Mouse (Mus musculus) fat pad, adult 2 months (tissue): ENCODE measurements around the gene Olfr1049.
"Not testable (repeated sequence)": the region's sequence is repeated elsewhere in the genome, so short reads cannot be mapped to it uniquely, and the experiment has no call there.

Experiments
- DNase-seq: peaks from one replicate; pipeline ENCODE4 v3.0.0-alpha.2; 2011; ENCODE audit warnings: low read depth, low spot score; ENCODE audit errors: extremely low read depth

Olfr1049 gene

DNA sequence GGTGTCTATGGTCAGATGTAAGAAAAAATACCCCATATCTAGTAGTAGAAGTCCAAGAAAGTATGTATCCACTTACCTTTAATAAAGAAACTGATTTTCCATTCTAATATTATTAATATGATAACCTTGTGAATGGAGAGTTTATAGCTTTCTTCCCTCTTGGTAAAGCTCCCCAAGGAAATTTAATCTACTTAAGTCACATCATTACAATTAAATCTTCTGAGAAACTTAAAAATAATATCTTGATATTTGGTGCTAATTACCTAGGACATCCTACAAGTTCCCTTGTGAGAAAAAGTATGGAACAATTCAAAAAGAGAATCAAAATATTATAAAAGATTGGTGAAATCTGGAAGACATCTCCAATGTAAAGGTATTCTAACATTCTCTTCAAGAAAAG lies at the start of gene Olfr1049:
Gene Olfr1049 (minus strand): TSS at position 101 of the 400 bp plus-strand sequence.
- not testable (repeated sequence) for DNase-seq

DNA sequence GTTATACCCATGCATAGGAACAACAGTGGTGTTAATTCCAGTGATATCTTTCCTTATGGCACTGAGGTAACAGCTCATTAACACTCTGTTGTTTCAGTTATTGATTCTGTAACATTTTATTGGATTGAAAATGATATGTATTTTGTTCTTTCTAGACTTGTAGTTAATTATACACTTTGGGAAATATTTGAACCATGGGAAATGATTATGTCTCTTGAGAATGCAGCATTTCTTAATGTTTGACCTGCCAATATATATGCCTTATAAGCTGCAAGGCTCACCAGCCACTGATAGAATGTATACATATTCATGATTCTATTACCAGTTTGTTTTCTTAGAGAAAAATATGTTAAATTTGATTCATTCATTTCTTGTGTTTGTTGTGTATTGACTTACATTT lies 34.0 kb upstream of the Olfr1049 start, which contains the start of gene Olfr1052:
Gene Olfr1052 (plus strand): TSS at position 301 of the 400 bp plus-strand sequence.
- DNase-seq, result no peak

DNA sequence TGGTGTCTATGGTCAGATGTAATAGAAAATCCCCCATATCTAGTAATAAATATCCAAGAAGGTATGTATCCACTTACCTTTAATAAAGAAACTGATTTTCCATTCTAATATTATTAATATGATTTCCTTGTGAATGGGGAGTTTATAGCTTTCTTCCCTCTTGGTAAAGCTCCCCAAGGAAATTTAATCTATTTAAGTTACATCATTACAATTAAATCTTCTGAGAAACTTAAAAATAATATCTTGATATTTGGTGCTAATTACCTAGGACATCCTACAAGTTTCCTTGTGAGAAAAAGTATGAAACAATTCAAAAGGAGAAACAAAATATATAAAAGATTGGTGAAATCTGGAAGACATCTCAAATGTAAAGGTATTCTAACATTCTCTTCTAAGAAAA lies 20.9 kb upstream of the Olfr1049 start, which contains the start of gene Olfr1051:
Gene Olfr1051 (minus strand): TSS at position 101 of the 400 bp plus-strand sequence.
- not testable (repeated sequence) for DNase-seq

DNA sequence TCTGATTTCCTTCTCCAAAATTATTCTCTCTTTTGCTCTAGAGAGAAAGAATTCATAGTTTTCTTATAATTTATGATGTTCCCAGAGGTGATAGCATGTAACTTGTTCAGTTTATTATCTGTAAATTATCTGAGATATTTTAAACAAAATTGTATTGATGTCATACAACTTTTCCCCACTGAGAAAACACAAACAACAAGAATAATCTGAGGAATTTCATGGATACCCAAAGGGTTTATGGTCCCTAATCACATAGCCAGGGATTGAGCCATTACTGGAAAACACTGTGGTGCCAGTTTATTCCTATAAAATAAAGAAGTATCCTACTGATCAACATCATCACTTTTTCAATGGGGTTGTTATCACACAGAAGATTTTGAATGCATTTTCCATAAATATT lies 17.9 kb downstream of the Olfr1049 start, which contains the start of gene Olfr1048:
Gene Olfr1048 (minus strand): TSS at position 101 of the 400 bp plus-strand sequence.
- DNase-seq, result no peak

DNA sequence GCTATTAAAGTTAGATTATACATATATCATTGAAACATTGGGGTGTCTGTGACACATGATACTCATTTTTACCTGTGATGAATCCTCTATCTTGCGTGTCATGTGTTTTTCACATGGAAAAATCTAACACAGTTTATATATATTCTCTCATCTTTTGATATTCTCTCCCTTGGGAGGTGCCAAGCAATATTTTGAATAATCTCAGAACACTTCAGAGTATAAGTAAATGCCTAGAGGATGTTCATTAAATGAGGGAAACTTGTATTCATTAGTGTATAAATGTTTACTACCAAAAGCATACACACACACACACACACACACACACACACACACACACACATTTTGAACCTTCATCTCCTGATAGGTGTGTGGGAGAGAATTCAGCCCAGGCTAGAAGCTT lies 26.8 kb downstream of the Olfr1049 start, which contains the start of gene Olfr1047:
Gene Olfr1047 (minus strand): TSS at position 101 of the 400 bp plus-strand sequence.
- no peak for DNase-seq

DNA sequence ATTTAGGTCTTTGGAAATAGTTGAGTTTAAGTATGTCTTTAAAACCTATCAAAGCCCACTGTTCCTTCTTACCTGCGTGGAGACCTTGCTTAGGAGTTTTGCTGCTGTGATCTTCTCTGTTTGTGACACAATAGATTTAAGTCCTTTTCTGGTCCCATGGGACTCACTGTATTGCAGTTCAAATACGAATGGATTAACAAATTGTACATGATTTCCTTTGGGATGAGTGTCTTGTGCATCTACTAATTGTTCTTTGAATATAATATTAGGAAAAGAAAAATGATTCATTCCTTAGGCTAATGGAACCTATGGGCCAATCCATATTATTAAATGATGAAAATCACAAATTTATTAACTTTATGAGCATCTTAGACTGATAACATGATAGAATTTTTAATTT lies 38.9 kb downstream of the Olfr1049 start, which contains the start of gene Olfr1046:
Gene Olfr1046 (minus strand): TSS at position 101 of the 400 bp plus-strand sequence.
- DNase-seq, result no peak
